10 mouse cellular contexts compared by ENCODE assay signal in genomic region chr11:44529200-44529599, GRCm38 (mm10). TPM values are rescaled to one million over a fixed set of nuclear protein-coding genes. Genes with fewer than 3 reads are reported as not detected.
DNase-seq lines count a peak whose midpoint lies in the region; ATAC-seq and TF ChIP-seq lines count a peak whose summit lies in the region.
"Had no signal": no experiment of that assay in that cellular context is flagged by ENCODE, and none has a peak within 500 bp of the region (broad histone marks: within the 10 kb centered on the region; RNA-seq: fewer than 3 reads in every experiment).

No protein-coding gene starts in this region.

- WGBS in intestine, embryonic 15.5 days, result 79% methylated on average over 12 of the region's 12 CpGs
- WGBS in intestine, postnatal 0 days, result 67% methylated on average over 12 of the region's 12 CpGs
- 71% methylated on average over 12 of the region's 12 CpGs for WGBS in kidney, adult 2 months

- no peak overlapping the region for H3K27ac ChIP-seq in intestine, embryonic 15.5 days
- H3K27ac ChIP-seq in intestine, postnatal 0 days (ENCODE audit: low read depth, low read length), result no peak overlapping the region
- H3K27ac ChIP-seq in kidney, adult 2 months (ENCODE audit: insufficient read depth, low read depth, low read length), result no peak overlapping the region
- H3K27ac ChIP-seq: macrophage had no signal

- DNase-seq in thymus, postnatal 14 days, result peak; percentile 63
- DNase-seq in kidney, adult 2 months, result no peak
- DNase-seq in right cerebral cortex, postnatal 25 days, result no peak
- no peak for DNase-seq in left cerebral cortex, postnatal 10 days (ENCODE audit: extremely low spot score in 1 of 2, low spot score in 2 of 2)
- DNase-seq: cerebellum, postnatal 25 days had no signal

- TF ChIP-seq CTCF in intestine, postnatal 0 days (IDR thresholded peaks at IDR 0.05; ENCODE audit: low read depth), result no peak
- TF ChIP-seq CTCF in kidney, adult 2 months (conservative IDR thresholded peaks at IDR 0.05; ENCODE audit: insufficient read depth, insufficient read length, low read depth, low read length), result no peak

- intact Hi-C loops in left cerebral cortex, postnatal 10 days (cut with DNase I), result no loop called here

- no peaks in the 10 kb centered on the region for H3K9me3 ChIP-seq in intestine, embryonic 15.5 days
- no peaks in the 10 kb centered on the region for H3K9me3 ChIP-seq in intestine, postnatal 0 days (ENCODE audit: control insufficient read depth)

- no peaks in the 10 kb centered on the region for H3K27me3 ChIP-seq in intestine, embryonic 15.5 days (replicated peaks)
- no peaks in the 10 kb centered on the region for H3K27me3 ChIP-seq in intestine, postnatal 0 days (replicated peaks; ENCODE audit: control insufficient read depth, insufficient read depth, low read length)
- H3K27me3 ChIP-seq in kidney, adult 2 months (replicated peaks; ENCODE audit: control insufficient read depth, insufficient read depth, low read length), result no peaks in the 10 kb centered on the region

- H3K36me3 ChIP-seq in intestine, embryonic 15.5 days, result peaks cover 18% of the 10 kb centered on the region; the same call in 1 of the 2 replicates
- peaks cover 21% of the 10 kb centered on the region for H3K36me3 ChIP-seq in intestine, postnatal 0 days (ENCODE audit: control insufficient read depth, insufficient read depth)
- H3K36me3 ChIP-seq in kidney, adult 2 months (ENCODE audit: control insufficient read depth, insufficient read depth, low read length), result peaks cover 1% of the 10 kb centered on the region

- H3K4me3 ChIP-seq in intestine, embryonic 15.5 days (replicated peaks), result no peak overlapping the region
- H3K4me3 ChIP-seq in intestine, postnatal 0 days (ENCODE audit: low read depth, low read length), result no peak overlapping the region
- no peak overlapping the region for H3K4me3 ChIP-seq in kidney, adult 2 months (ENCODE audit: insufficient read depth, low read depth, low read length)

- no peak overlapping the region for H3K9ac ChIP-seq in intestine, embryonic 15.5 days
- no peak overlapping the region for H3K9ac ChIP-seq in intestine, postnatal 0 days (ENCODE audit: low read depth, low read length)

- no peaks in the 10 kb centered on the region for H3K4me1 ChIP-seq in intestine, embryonic 15.5 days (replicated peaks)
- no peaks in the 10 kb centered on the region for H3K4me1 ChIP-seq in intestine, postnatal 0 days (replicated peaks; ENCODE audit: control insufficient read depth, insufficient read depth, low read length)
- H3K4me1 ChIP-seq in kidney, adult 2 months (ENCODE audit: control insufficient read depth, insufficient read depth, low read length), result no peaks in the 10 kb centered on the region

- peak; percentile 75; the same call in 1 of the 2 replicates for ATAC-seq in intestine, embryonic 15.5 days
- no peak for ATAC-seq in intestine, postnatal 0 days
- ATAC-seq in granulocyte monocyte progenitor cell, adult 5-6 weeks (replicated peaks; ENCODE audit: poor library complexity, severe bottlenecking), result peak; percentile 100
- ATAC-seq in megakaryocyte, adult 5-6 weeks (ENCODE audit: poor library complexity, severe bottlenecking), result peak; percentile 100

- no peak for TF ChIP-seq POLR2A in kidney, adult 2 months (IDR thresholded peaks at IDR 0.05; ENCODE audit: low read depth, low read length)

- H3K4me2 ChIP-seq in intestine, embryonic 15.5 days (replicated peaks), result no peak overlapping the region
- H3K4me2 ChIP-seq in intestine, postnatal 0 days (replicated peaks; ENCODE audit: low read depth), result no peak overlapping the region

RNA-seq across cellular contexts. Expression of gene Rnf145, which starts 10.4 kb away (rescaled TPM):
- 52.1 and 54.8 TPM in 2 replicates for polyA plus RNA-seq in intestine, embryonic 15.5 days (2015; fragmentation: Nextera tagmentation; extraction: Ambion mirVana)
- polyA plus RNA-seq in intestine, postnatal 0 days (2015; fragmentation: Nextera tagmentation; extraction: Ambion mirVana), result 22.8 and 28.2 TPM in 2 replicates
- total RNA-seq in granulocyte monocyte progenitor cell, adult 5-6 weeks (2014; fragmentation: Nextera tagmentation), result 18.9 and 20.7 TPM in 2 replicates
- total RNA-seq in granulocyte monocyte progenitor cell, adult 5-6 weeks (2017), result 18.2 and 22.2 TPM in 2 replicates
- total RNA-seq in megakaryocyte, adult 5-6 weeks (2015), result 15.9 and 17.3 TPM in 2 replicates
- total RNA-seq in megakaryocyte, adult 5-6 weeks (2017), result 20.9 and 21.0 TPM in 2 replicates
- polyA plus RNA-seq in kidney, adult 2 months (2012; rRNA removed), result 62.1 and 68.7 TPM in 2 replicates
- total RNA-seq in left cerebral cortex, postnatal 10 days (2021), result 100 to 1,000 TPM in 1 of 2 experiments, 10 to 100 TPM in 1; 95.9 to 106 TPM

RNA-seq across cellular contexts. Expression of gene Ublcp1, which starts 58.9 kb away (rescaled TPM):
- polyA plus RNA-seq in intestine, embryonic 15.5 days (2015; fragmentation: Nextera tagmentation; extraction: Ambion mirVana), result 55.1 and 56.9 TPM in 2 replicates
- 43.4 and 43.7 TPM in 2 replicates for polyA plus RNA-seq in intestine, postnatal 0 days (2015; fragmentation: Nextera tagmentation; extraction: Ambion mirVana)
- total RNA-seq in granulocyte monocyte progenitor cell, adult 5-6 weeks (2014; fragmentation: Nextera tagmentation), result 8.4 and 9.3 TPM in 2 replicates
- 4.7 and 12.6 TPM in 2 replicates for total RNA-seq in granulocyte monocyte progenitor cell, adult 5-6 weeks (2017)
- 23.0 and 28.1 TPM in 2 replicates for total RNA-seq in megakaryocyte, adult 5-6 weeks (2015)
- 23.8 and 27.0 TPM in 2 replicates for total RNA-seq in megakaryocyte, adult 5-6 weeks (2017)
- 18.3 and 18.7 TPM in 2 replicates for polyA plus RNA-seq in kidney, adult 2 months (2012; rRNA removed)
- 10 to 100 TPM; 33.7 to 37.9 TPM for total RNA-seq in left cerebral cortex, postnatal 10 days (2021)

Comparison
In these comparisons a context has a peak if more than half of its experiments do, and no peak if none do; other contexts are left out.
1. RNA of gene Rnf145, which starts 10.4 kb away (total RNA-seq): 95.9 to 106 TPM in left cerebral cortex, postnatal 10 days; 15.9 to 21.0 TPM in megakaryocyte, adult 5-6 weeks and 18.2 to 22.2 TPM in granulocyte monocyte progenitor cell, adult 5-6 weeks; every median in the first group is over 4 times any median in the second.